Mouse (Mus musculus) embryo, embryonic 11.5 days (tissue): ENCODE data around the gene L3mbtl1.
A peak's percentile ranks its signal among the peaks of the same experiment; 100 is the strongest.

Experiments
- DNase-seq: peaks from one replicate; pipeline ENCODE4 v3.0.0-alpha.2; 2012; ENCODE audit warnings: low read depth, low spot score

L3mbtl1 gene

DNA sequence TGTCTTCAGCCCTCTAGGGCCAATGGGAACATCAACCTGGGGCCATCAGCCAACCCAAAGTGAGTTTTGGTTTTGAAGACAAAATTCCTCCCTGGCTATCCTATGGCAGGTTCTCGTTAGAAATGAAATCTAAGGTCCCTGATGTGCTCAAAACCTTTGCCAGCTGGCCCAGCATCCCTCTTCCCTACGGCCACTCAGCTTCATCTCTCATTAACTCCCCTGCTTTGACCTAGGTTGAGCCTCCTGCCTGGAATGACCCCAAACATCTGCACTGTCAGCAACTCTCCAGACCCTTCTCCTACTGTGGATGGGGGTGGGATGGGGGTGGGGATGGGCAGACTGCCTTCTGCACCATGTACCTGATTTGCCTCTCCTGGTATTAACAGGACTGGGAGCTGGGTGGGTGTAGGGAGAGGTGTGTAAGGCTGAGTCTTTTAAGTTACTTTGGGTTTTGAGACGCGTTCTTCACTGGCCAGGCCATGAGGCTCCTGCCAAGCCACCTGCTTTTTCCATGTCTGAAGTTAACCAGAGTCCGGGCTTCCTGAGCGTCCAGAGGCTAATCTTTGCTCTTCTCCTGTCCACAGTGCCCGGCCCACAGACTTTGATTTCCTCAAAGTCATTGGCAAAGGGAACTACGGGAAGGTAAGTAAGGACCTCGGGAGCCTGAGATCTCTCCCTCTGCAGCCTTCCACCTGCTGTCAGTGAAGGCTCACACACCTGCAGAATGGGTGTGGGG lies 50.8 kb downstream of the L3mbtl1 start:
- no peak for DNase-seq

DNA sequence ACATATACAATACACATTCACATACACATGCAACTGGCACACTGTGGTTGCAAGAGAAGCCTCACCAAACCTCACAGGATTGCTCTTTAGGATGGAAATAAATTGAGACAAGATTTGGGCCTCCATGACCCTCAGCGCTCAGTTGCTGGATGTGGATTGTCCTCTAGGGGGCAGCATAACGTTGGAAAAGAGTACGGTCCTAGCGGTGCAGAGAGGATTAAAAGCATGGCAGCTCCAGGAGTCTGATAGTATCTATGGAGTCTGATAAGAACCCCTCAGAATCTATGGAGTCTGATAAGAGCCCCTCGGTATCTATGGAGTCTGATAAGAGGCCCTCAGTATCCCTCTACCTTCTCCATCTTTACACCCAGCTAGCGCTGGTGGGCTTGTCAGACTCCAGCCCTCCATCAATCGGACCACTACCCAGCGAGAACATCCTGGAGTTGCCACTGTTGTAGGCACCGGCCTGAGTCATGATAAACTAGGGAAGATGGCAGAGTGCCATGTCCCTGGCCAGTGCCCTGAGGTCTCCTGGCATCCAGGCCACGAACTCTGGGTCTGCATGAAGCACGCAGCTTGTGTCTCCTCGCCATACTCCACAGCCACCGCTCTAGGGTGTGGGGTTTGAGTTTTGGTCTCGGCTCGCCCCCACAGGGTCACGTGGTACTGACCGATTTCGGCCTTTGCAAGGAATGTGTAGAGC lies 55.4 kb downstream of the L3mbtl1 start:
- peak; percentile 66 for DNase-seq

DNA sequence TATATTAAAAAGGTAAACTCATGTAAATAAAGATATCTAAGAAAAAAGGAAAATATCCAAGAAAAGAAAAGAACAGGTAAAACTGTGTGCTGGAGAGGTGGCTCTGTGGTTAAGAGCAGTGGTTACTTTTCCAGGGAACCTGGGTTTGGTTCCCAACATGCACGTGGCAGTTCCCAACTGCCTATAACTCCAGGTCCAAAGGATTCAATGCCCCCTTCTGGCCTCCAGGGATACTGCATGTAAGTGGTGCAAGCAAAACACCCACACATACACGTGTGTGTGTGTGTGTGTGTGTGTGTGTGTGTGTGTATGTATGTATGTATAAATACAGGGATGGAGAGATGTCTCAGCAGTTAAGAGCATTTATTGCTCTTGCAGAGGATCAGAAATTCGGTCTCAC lies 56.5 kb downstream of the L3mbtl1 start:
- no peak for DNase-seq

DNA sequence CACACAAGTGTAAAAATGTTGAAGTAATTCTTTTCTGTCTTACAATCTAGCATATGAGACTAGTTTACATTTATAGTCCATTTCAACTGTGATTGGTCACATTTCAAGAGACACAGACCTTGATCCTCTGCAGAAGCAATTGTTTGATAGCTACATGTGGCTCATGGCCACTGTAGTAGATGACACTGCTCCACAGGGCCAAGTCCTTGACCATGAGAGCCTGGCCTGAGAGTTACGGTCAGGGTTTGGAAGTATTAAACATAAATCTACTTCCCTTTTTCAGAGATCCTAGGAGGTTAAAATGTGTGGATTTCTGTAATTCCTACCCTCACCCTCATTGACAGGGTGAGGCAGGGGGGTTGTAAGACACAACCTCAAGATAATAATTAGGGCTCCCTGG lies 57.8 kb downstream of the L3mbtl1 start:
- no peak for DNase-seq

DNA sequence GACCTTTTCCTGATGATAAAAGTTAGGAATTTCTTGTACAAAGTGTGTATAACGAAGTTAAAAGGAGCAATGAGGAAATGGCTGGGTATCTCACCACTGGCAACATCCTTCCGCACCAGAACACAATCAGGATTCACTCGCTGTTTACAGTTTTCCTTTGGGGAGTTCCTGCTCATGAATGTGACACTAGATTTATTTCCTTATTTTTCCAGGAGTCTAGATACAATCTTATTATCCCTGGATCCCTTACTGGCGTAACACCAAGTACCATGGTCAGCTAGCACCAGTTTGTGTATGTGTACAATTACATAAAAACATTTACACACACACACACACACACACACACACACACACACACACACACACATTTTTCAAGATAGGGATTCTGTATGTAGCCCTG lies 64.0 kb downstream of the L3mbtl1 start:
- no peak for DNase-seq

DNA sequence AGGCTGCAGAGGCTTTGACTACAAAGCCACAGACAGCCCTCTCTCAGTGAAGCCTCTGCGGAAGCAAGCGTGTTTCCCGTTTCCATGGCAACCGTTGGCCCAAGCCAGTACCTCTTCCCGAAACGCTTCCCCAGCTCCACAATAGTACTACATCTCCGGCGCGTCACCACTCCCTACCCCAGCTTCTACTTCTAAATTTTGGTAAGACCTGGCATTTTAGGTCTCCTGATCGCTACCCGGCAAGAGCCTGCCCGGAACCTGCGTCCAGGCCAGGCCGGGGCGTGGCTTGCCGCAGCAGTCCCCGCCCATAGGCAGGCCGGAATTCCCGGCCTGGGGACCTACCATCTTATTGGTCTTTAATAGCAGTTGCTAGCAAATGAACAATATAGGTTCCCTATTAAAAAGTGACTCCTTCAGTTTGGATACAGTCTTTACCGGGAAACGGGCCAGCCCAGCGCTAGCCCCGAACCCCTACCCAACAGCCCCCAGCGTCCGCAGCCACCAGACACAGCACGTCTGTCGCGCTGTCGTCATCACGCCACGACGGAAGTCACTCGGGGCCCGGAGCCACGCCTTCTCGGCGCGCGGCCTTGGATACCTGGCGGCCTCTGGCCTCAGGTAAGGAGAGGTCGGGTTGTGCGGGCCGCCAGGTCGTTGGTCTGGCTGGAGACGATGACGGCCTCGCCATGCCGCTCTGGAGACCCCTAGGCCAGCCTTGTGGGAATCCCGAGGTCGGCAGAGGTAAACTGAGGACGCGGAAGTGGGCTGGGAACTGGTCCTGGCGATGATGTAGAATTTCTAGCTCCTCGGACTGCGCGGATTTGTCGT lies 73.9 kb downstream of the L3mbtl1 start, which contains the start of gene Ift52:
TSS of gene Ift52 (plus strand) at position 439 of the 828 bp plus-strand sequence.
- DNase-seq = peak; percentile 83
